Mouse (Mus musculus): ENCODE measurements around the gene Adgrg5. TPM values are rescaled to one million over a fixed set of nuclear protein-coding genes. Genes with fewer than 3 reads are reported as not detected.
A peak's percentile ranks its signal among the peaks of the same experiment; 100 is the strongest.

Gene Adgrg5
- polyA plus RNA-seq, 1 experiment from 2014 or later = 1.5 TPM

- Histone ChIP-seq H3K4me2 (replicated peaks; ENCODE audit: low read depth) (0 out of 2 replicates have a peak overlapping the region, but pooled peaks have one; percentile 4), H3K27ac (ENCODE audit: low read depth, low read length) (peak overlapping the region; percentile 78), H3K4me3 (ENCODE audit: low read depth, low read length) (no peak overlapping the region), H3K36me3 (ENCODE audit: control insufficient read depth, insufficient read depth) (no peaks in the 10 kb centered on the region), H3K9me3 (ENCODE audit: control insufficient read depth) (no peaks in the 10 kb centered on the region), H3K9ac (ENCODE audit: low read depth, low read length) (no peak overlapping the region), H3K4me1 (replicated peaks; ENCODE audit: control insufficient read depth, insufficient read depth, low read length) (0 out of 2 replicates have a peak, but pooled peaks cover 7% of the 10 kb centered on the region), H3K27me3 (replicated peaks; ENCODE audit: control insufficient read depth, insufficient read depth, low read length) (no peaks in the 10 kb centered on the region)
- 27% methylated on average over 4 of the region's 4 CpGs for whole genome bisulfite sequencing
- ATAC-seq = peak; percentile 90
- TF ChIP-seq CTCF (IDR thresholded peaks at IDR 0.05; ENCODE audit: low read depth) = no peak
Measured at GRCm38 (mm10) chr8:94967071-94967470, 43.6 kb downstream of the Adgrg5 start.

DNA sequence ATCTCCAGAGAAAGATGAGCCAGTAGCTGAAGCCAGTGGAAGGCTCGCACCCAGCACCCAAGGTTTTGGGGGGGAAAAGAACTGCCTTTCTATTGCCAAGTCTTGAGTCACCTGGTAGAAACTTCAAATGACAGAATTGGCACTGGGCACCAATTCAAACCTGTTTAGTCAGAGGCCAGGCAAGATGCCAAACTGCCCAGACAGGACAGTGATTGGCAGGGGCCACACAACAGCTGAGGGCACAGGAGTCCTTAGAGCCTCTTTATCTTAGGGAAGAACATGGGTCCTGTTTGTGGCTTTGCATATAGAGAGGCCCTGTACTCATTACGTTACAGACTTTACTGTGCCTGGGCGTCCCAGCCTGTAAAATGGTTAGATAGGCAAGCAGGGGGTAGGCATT is 44.1 kb downstream of the Adgrg5 start:
- 71% methylated on average over 3 of the region's 3 CpGs for WGBS
- TF ChIP-seq CTCF (IDR thresholded peaks at IDR 0.05; ENCODE audit: low read depth) = no peak
- Histone ChIP-seq H3K4me3 (ENCODE audit: low read depth, low read length) (no peak overlapping the region), H3K4me1 (replicated peaks; ENCODE audit: control insufficient read depth, insufficient read depth, low read length) (0 out of 2 replicates have a peak, but pooled peaks cover 7% of the 10 kb centered on the region), H3K27ac (ENCODE audit: low read depth, low read length) (peak overlapping the region; percentile 78), H3K9me3 (ENCODE audit: control insufficient read depth) (no peaks in the 10 kb centered on the region), H3K36me3 (ENCODE audit: control insufficient read depth, insufficient read depth) (no peaks in the 10 kb centered on the region), H3K27me3 (replicated peaks; ENCODE audit: control insufficient read depth, insufficient read depth, low read length) (no peaks in the 10 kb centered on the region), H3K4me2 (replicated peaks; ENCODE audit: low read depth) (no peak overlapping the region), H3K9ac (ENCODE audit: low read depth, low read length) (no peak overlapping the region)
- peak; percentile 44 for ATAC-seq

DNA sequence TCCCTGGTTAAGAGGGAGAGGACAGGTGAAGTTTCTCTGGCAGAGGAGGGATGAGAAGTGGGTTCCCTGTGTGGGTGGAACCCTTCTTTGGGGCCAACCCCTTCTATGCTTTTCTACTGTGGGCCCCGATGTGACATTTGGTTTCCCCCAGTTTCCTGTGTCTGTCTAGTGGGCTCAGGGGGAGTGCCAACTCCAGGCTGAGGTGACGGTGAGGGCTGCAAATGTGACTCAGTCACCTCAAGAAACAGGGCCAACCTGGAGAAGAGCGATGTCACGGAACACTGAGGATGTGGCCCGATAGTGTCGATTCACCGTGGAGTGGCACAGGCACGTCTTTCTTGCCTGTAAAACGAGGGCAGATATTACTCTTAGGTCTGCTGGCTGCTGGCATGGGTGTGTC is 49.8 kb downstream of the Adgrg5 start:
- no peak for TF ChIP-seq CTCF (IDR thresholded peaks at IDR 0.05; ENCODE audit: low read depth)
- Histone ChIP-seq H3K4me1 (replicated peaks; ENCODE audit: control insufficient read depth, insufficient read depth, low read length) (no peaks in the 10 kb centered on the region), H3K9ac (ENCODE audit: low read depth, low read length) (no peak overlapping the region), H3K4me3 (ENCODE audit: low read depth, low read length) (no peak overlapping the region), H3K9me3 (ENCODE audit: control insufficient read depth) (no peaks in the 10 kb centered on the region), H3K4me2 (replicated peaks; ENCODE audit: low read depth) (no peak overlapping the region), H3K27me3 (replicated peaks; ENCODE audit: control insufficient read depth, insufficient read depth, low read length) (no peaks in the 10 kb centered on the region), H3K36me3 (ENCODE audit: control insufficient read depth, insufficient read depth) (no peaks in the 10 kb centered on the region), H3K27ac (ENCODE audit: low read depth, low read length) (no peak overlapping the region)
- ATAC-seq = no peak
- 80% methylated on average over 9 of the region's 9 CpGs for WGBS

- Histone ChIP-seq H3K4me2 (replicated peaks; ENCODE audit: low read depth) (no peak overlapping the region), H3K27ac (ENCODE audit: low read depth, low read length) (peak overlapping the region; percentile 66; the same call in 1 of the 2 replicates), H3K9ac (ENCODE audit: low read depth, low read length) (no peak overlapping the region), H3K9me3 (ENCODE audit: control insufficient read depth) (no peaks in the 10 kb centered on the region), H3K4me1 (replicated peaks; ENCODE audit: control insufficient read depth, insufficient read depth, low read length) (no peaks in the 10 kb centered on the region), H3K27me3 (replicated peaks; ENCODE audit: control insufficient read depth, insufficient read depth, low read length) (no peaks in the 10 kb centered on the region), H3K4me3 (ENCODE audit: low read depth, low read length) (no peak overlapping the region), H3K36me3 (ENCODE audit: control insufficient read depth, insufficient read depth) (no peaks in the 10 kb centered on the region)
- no peak for ATAC-seq
- no peak for TF ChIP-seq CTCF (IDR thresholded peaks at IDR 0.05; ENCODE audit: low read depth)
- WGBS = 74% methylated on average over 9 of the region's 9 CpGs
Measured at GRCm38 (mm10) chr8:94973786-94974185, 50.3 kb downstream of the Adgrg5 start.

DNA sequence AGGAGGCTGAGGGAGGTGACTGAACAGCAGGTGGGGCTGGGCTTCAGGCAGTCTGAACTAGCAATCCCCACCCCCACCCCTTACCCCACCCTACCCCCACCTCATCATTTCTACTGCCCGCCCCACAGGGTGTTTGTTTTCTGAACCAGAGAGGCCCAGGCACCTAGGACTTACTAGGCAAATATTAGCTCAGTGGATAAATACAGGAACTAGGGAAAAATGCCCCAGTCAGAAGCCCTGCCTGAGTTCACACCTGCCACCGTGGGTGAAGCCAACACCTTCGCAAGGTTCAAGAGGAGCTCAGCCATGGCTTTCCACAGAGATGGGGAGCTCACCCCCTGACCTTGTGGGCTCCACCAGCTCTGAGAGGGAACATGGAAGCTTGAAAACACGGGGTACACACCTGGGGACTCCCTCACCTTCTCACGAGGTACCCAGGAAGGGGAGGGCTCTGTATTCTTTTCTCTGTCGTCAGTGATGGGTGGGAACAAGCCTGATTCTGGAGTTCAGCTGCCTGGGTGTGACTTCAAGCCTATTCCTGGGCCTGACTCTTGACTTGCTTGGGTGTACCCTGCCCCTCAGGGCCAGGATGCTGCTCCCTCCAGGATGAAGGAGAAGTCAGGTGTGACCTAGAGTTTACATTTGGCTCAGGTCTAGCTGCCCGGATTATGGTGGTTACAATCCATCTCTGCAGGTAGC is 51.1 kb downstream of the Adgrg5 start, which contains the start of gene Adgrg1:
Adgrg1 (plus strand) TSS at position 285 of the 699 bp plus-strand sequence.
- Histone ChIP-seq H3K9me3 (ENCODE audit: control insufficient read depth) (no peaks in the 10 kb centered on the region), H3K4me3 (ENCODE audit: low read depth, low read length) (no peak within 1 kb of the TSS), H3K4me2 (replicated peaks; ENCODE audit: low read depth) (no peak within 1 kb of the TSS; the same call in 1 of the 2 replicates), H3K27me3 (replicated peaks; ENCODE audit: control insufficient read depth, insufficient read depth, low read length) (no peaks in the 10 kb centered on the region), H3K4me1 (replicated peaks; ENCODE audit: control insufficient read depth, insufficient read depth, low read length) (no peaks in the 10 kb centered on the region), H3K27ac (ENCODE audit: low read depth, low read length) (peak within 1 kb of the TSS; percentile 66), H3K36me3 (ENCODE audit: control insufficient read depth, insufficient read depth) (no peaks in the 10 kb centered on the region), H3K9ac (ENCODE audit: low read depth, low read length) (no peak within 1 kb of the TSS)
- WGBS = 27% methylated on average over 7 of the region's 7 CpGs
- ATAC-seq = peak; percentile 67
- TF ChIP-seq CTCF (IDR thresholded peaks at IDR 0.05; ENCODE audit: low read depth) = 0 out of 2 replicates have a peak, but pooled peaks have one; percentile 11

GRCm38 (mm10) chr8:94976651-94977417 is 53.3 kb downstream of the Adgrg5 start:
- Histone ChIP-seq H3K9ac (ENCODE audit: low read depth, low read length) (peak overlapping the region; percentile 53), H3K4me2 (replicated peaks; ENCODE audit: low read depth) (peak overlapping the region; percentile 70), H3K4me3 (ENCODE audit: low read depth, low read length) (peak overlapping the region; percentile 36), H3K27me3 (replicated peaks; ENCODE audit: control insufficient read depth, insufficient read depth, low read length) (no peaks in the 10 kb centered on the region), H3K36me3 (ENCODE audit: control insufficient read depth, insufficient read depth) (no peaks in the 10 kb centered on the region), H3K9me3 (ENCODE audit: control insufficient read depth) (no peaks in the 10 kb centered on the region), H3K4me1 (replicated peaks; ENCODE audit: control insufficient read depth, insufficient read depth, low read length) (no peaks in the 10 kb centered on the region), H3K27ac (ENCODE audit: low read depth, low read length) (peak overlapping the region; percentile 85)
- 6% methylated on average over 17 of the region's 17 CpGs for WGBS
- no peak for TF ChIP-seq CTCF (IDR thresholded peaks at IDR 0.05; ENCODE audit: low read depth)
- peak; percentile 81 for ATAC-seq
